In genomic region chr11:30508178-30508577, GRCm38 (mm10) we compare ENCODE assay signal across 21 mouse cellular contexts. TPM values are rescaled to one million over a fixed set of nuclear protein-coding genes. Genes with fewer than 3 reads are reported as not detected.
DNase-seq lines count a peak whose midpoint lies in the region; ATAC-seq lines count a peak whose summit lies in the region.
"Had no signal": no experiment of that assay in that cellular context is flagged by ENCODE, and none has a peak within 500 bp of the region (broad histone marks: within the 10 kb centered on the region; RNA-seq: fewer than 3 reads in every experiment).

No protein-coding gene starts in this region.

- H3K4me2 ChIP-seq in hindbrain, embryonic 15.5 days: no peak overlapping the region
- H3K4me2 ChIP-seq in hindbrain, embryonic 11.5 days (replicated peaks; ENCODE audit: low read depth, low read length): no peak overlapping the region
- H3K4me2 ChIP-seq: embryonic facial prominence, embryonic 15.5 days; hindbrain, embryonic 14.5 days; neural tube, embryonic 12.5 days had no signal

- WGBS in hindbrain, embryonic 15.5 days: 81% methylated on average over 4 of the region's 4 CpGs
- 90% methylated on average over 4 of the region's 4 CpGs for WGBS in hindbrain, embryonic 11.5 days

- no peaks in the 10 kb centered on the region for H3K9me3 ChIP-seq in hindbrain, embryonic 15.5 days
- H3K9me3 ChIP-seq in hindbrain, embryonic 11.5 days (ENCODE audit: control insufficient read depth, low read length): no peaks in the 10 kb centered on the region
- H3K9me3 ChIP-seq: embryonic facial prominence, embryonic 15.5 days; neural tube, embryonic 12.5 days had no signal

- no peaks in the 10 kb centered on the region for H3K36me3 ChIP-seq in hindbrain, embryonic 15.5 days
- no peaks in the 10 kb centered on the region for H3K36me3 ChIP-seq in hindbrain, embryonic 11.5 days (ENCODE audit: control insufficient read depth, insufficient read depth, low read length)
- H3K36me3 ChIP-seq: embryonic facial prominence, embryonic 15.5 days; neural tube, embryonic 12.5 days had no signal

- H3K4me1 ChIP-seq in hindbrain, embryonic 15.5 days (replicated peaks): no peaks in the 10 kb centered on the region
- H3K4me1 ChIP-seq in hindbrain, embryonic 11.5 days (replicated peaks; ENCODE audit: control insufficient read depth, insufficient read depth, low read length): no peaks in the 10 kb centered on the region
- H3K4me1 ChIP-seq: embryonic facial prominence, embryonic 15.5 days; neural tube, embryonic 12.5 days had no signal

- no peak overlapping the region for H3K4me3 ChIP-seq in hindbrain, embryonic 15.5 days
- no peak overlapping the region for H3K4me3 ChIP-seq in hindbrain, embryonic 11.5 days (ENCODE audit: low read depth, low read length)
- H3K4me3 ChIP-seq: embryonic facial prominence, embryonic 15.5 days; neural tube, embryonic 12.5 days had no signal

- 0 out of 2 replicates have a peak, but pooled peaks have one; percentile 23 for ATAC-seq in hindbrain, embryonic 15.5 days (ENCODE audit: low FRiP score, low read depth)
- ATAC-seq in hindbrain, embryonic 11.5 days (ENCODE audit: low FRiP score): no peak
- ATAC-seq: liver, postnatal 0 days had no signal

- H3K27ac ChIP-seq in hindbrain, embryonic 15.5 days (replicated peaks): no peak overlapping the region
- H3K27ac ChIP-seq in hindbrain, embryonic 11.5 days (ENCODE audit: low read depth, low read length): no peak overlapping the region
- H3K27ac ChIP-seq: embryonic facial prominence, embryonic 15.5 days; hindbrain, embryonic 14.5 days; neural tube, embryonic 12.5 days had no signal

- DNase-seq in hindbrain, embryonic 11.5 days (ENCODE audit: low spot score): no peak
- peak; percentile 22 to 35 for DNase-seq in right cerebral cortex, postnatal 10 days (ENCODE audit: low spot score in 2 of 2)
- no peak for DNase-seq in right cerebral cortex, postnatal 14 days
- DNase-seq in cerebellum, postnatal 10 days: peak; percentile 75 to 77
- no peak for DNase-seq in embryo, embryonic 10.5 days (ENCODE audit: low spot score)
- no peak for DNase-seq in adipocyte (ENCODE audit: low spot score)
- no peak for DNase-seq in frontal cortex, postnatal 36 days (ENCODE audit: low spot score in 2 of 2)
- DNase-seq: adrenal gland, postnatal 10 days; embryo, embryonic 11 days; gastrocnemius, postnatal 10 days; kidney, adult 2 months; kidney, postnatal 25 days; liver; liver, postnatal 0 days; right cerebral cortex, postnatal 4 days; thymus, postnatal 36 days had no signal

- no peak overlapping the region for H3K9ac ChIP-seq in hindbrain, embryonic 15.5 days
- no peak overlapping the region for H3K9ac ChIP-seq in hindbrain, embryonic 11.5 days (ENCODE audit: low read depth, low read length)
- H3K9ac ChIP-seq: embryonic facial prominence, embryonic 15.5 days; hindbrain, embryonic 14.5 days; liver, postnatal 0 days; neural tube, embryonic 12.5 days had no signal

- H3K27me3 ChIP-seq in hindbrain, embryonic 15.5 days: no peaks in the 10 kb centered on the region
- no peaks in the 10 kb centered on the region for H3K27me3 ChIP-seq in hindbrain, embryonic 11.5 days (ENCODE audit: control insufficient read depth, insufficient read depth, low read length)
- H3K27me3 ChIP-seq: embryonic facial prominence, embryonic 15.5 days; neural tube, embryonic 12.5 days had no signal

RNA-seq across cellular contexts. Expression of gene 4930505A04Rik, which starts 36.6 kb away (rescaled TPM):
- polyA plus RNA-seq in hindbrain, embryonic 15.5 days (2015; fragmentation: Nextera tagmentation; extraction: Ambion mirVana): 0.18 TPM in 1 of 2 replicates, not detected in the other
- polyA plus RNA-seq in hindbrain, embryonic 11.5 days (2014; fragmentation: Nextera tagmentation; extraction: Ambion mirVana): 0.28 TPM in 1 of 2 replicates, not detected in the other
- polyA plus RNA-seq: heart, postnatal 0 days; liver, postnatal 0 days had no signal

Comparison
In these comparisons a context has a peak if more than half of its experiments do, and no peak if none do; other contexts are left out.
1. DNase-seq: peak in right cerebral cortex, postnatal 10 days (2 of 2) and cerebellum, postnatal 10 days (2 of 2); none in hindbrain, embryonic 11.5 days (single experiment), right cerebral cortex, postnatal 14 days (single experiment), embryo, embryonic 10.5 days (single experiment), adipocyte (single experiment) and frontal cortex, postnatal 36 days (0 of 2).